Mouse (Mus musculus) neural tube, embryonic 14.5 days (tissue): ENCODE data around the gene Fscn2. TPM values are rescaled to one million over a fixed set of nuclear protein-coding genes. Genes with fewer than 3 reads are reported as not detected.

Experiments
- ATAC-seq: fragments of 200-750 bp; cut with Nextera tagmentation; 2 replicates; pipeline ENCODE4 v1.8.0; 2017; ENCODE audit warnings: low read depth, mild to moderate bottlenecking, moderate TSS enrichment, moderate library complexity
- H3K27ac ChIP-seq: fragments of 300-500 bp; sonication (generic); 2 replicates; pipeline ENCODE4 v1.5.1; 2014; ENCODE audit warnings: low read depth, mild to moderate bottlenecking, control low read depth, low read length, moderate library complexity, mixed read lengths
- H3K27me3 ChIP-seq: fragments of 300-500 bp; sonication (generic); 2 replicates; pipeline ENCODE4 v1.6.1; 2014; ENCODE audit warnings: low read length; ENCODE audit not compliant: control insufficient read depth, insufficient read depth
- H3K36me3 ChIP-seq: fragments of 300-500 bp; sonication (generic); 2 replicates; pipeline ENCODE4 v1.6.1; 2014; ENCODE audit warnings: low read length, mixed read lengths; ENCODE audit not compliant: control insufficient read depth, insufficient read depth
- H3K4me1 ChIP-seq: fragments of 300-500 bp; sonication (generic); 2 replicates; pipeline ENCODE4 v1.6.1; 2014; ENCODE audit warnings: low read length; ENCODE audit not compliant: control insufficient read depth, insufficient read depth
- H3K4me2 ChIP-seq: fragments of 300-500 bp; sonication (generic); 2 replicates; pipeline ENCODE4 v1.6.1; 2014; ENCODE audit warnings: mild to moderate bottlenecking, low read depth, low read length, control low read depth
- H3K4me3 ChIP-seq: fragments of 300-500 bp; sonication (generic); 2 replicates; pipeline ENCODE4 v1.5.1; 2014; ENCODE audit warnings: low read depth, low read length, control low read depth, mixed read lengths
- H3K9ac ChIP-seq: fragments of 300-500 bp; sonication (generic); replicated peaks from 2 replicates; pipeline ENCODE4 v1.6.1; 2014; ENCODE audit warnings: low read depth, mild to moderate bottlenecking, control low read depth, low read length, mixed read lengths
- H3K9me3 ChIP-seq: fragments of 300-500 bp; sonication (generic); 2 replicates; pipeline ENCODE4 v1.6.1; 2016; ENCODE audit warnings: low read length; ENCODE audit not compliant: control insufficient read depth
- WGBS: fragments of 180-500 bp; shearing (Covaris S2); extraction: QIAGEN DNeasy Blood & Tissue Kit; methylation state at CpG from one replicate; pipeline ENCODE4 v1.1.7; 2014; 5-methylcytosine and 5-hydroxymethylcytosine counted together
- polyA plus RNA-seq: library from polyadenylated mRNA; unstranded; fragments of >200 nt; fragmentation: Nextera tagmentation; extraction: Ambion mirVana; gene quantifications from 2 replicates; pipeline ENCODE4 v1.2.1, GENCODE M21; 2014

Gene Fscn2
- 0.63 and 1.7 TPM in 2 replicates for polyA plus RNA-seq

DNA sequence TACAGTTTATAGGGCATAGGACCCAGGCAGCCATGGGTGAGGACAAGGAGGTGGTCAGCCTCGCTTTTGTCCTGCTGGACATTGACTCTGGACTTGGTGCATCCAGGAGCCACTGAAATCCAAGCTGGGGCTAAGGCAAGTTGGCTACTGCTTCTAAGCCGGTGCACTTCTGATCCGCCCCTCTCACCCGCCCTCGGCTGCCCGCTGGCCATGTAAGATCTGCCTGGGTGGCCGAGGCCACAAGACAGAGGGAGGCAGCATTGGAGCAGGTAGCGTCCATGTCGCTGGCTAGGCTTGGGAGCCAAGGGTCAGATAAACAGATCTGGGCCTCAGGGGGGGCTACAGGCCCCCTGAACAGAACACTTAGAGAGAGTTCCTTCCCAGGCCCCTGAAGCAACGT, at the start of gene Fscn2:
Gene Fscn2 (plus strand): TSS at position 240 of the 400 bp plus-strand sequence.
- WGBS, result 78% methylated on average over 10 of the region's 10 CpGs
- no peak within 1 kb of the TSS for H3K9ac ChIP-seq
- no peak for ATAC-seq

DNA sequence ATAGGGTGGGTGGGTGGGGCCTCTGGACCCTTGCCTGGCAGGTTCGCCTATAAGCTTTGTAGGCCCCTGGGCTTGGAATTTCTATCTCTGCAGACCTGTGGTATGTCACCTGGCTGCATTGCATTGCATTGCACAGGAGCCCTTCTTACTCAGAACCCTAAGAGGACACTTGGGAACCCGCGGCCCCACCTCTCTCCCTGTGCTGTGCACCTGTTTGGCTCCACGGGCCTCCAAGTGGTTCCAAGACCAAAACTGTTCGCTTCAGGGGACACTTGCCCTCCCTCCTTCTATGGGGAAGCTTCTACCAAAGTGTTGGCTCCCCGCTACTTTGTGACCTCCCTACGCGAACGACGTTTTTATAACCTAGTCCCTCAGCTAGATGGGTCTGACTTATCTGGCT, 49.8 kb upstream of the Fscn2 start:
- Histone ChIP-seq H3K9me3 (no peaks in the 10 kb centered on the region), H3K27me3 (no peaks in the 10 kb centered on the region), H3K27ac (peak overlapping the region; percentile 90), H3K4me1 (peaks cover 29% of the 10 kb centered on the region), H3K36me3 (no peaks in the 10 kb centered on the region), H3K4me2 (peak overlapping the region; percentile 75), H3K4me3 (peak overlapping the region; percentile 32), H3K9ac (peak overlapping the region; percentile 68)
- WGBS, result 37% methylated on average over 10 of the region's 10 CpGs
- no peak for ATAC-seq

More for the DNA sequence above, at the start of gene Fscn2:
- Histone ChIP-seq H3K27me3 (no peaks in the 10 kb centered on the region), H3K9me3 (no peaks in the 10 kb centered on the region), H3K4me3 (no peak within 1 kb of the TSS), H3K4me2 (no peak within 1 kb of the TSS), H3K4me1 (peaks cover 22% of the 10 kb centered on the region), H3K27ac (no peak within 1 kb of the TSS), H3K36me3 (no peaks in the 10 kb centered on the region)

DNA sequence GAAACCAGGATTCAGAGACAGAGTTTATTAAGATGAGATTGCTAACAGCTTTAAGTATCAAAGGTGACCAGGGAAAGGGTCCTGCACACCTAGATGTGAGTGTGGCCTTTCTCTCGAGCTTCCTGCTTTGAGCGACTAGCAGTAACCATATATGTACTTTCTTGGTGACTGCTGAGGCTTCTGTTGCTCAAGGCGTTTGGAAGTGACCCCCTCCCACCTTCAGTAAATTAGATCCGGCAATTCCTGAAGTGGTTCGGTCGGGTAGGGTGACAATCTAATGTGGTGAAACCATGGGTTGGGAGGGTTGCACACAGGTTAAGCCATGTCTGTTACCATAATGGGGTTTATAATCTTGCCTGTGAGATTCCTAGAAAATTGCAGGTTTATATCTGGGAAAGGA, 49.3 kb upstream of the Fscn2 start:
- 73% methylated on average over 6 of the region's 6 CpGs for WGBS
- H3K27ac ChIP-seq, result no peak overlapping the region

DNA sequence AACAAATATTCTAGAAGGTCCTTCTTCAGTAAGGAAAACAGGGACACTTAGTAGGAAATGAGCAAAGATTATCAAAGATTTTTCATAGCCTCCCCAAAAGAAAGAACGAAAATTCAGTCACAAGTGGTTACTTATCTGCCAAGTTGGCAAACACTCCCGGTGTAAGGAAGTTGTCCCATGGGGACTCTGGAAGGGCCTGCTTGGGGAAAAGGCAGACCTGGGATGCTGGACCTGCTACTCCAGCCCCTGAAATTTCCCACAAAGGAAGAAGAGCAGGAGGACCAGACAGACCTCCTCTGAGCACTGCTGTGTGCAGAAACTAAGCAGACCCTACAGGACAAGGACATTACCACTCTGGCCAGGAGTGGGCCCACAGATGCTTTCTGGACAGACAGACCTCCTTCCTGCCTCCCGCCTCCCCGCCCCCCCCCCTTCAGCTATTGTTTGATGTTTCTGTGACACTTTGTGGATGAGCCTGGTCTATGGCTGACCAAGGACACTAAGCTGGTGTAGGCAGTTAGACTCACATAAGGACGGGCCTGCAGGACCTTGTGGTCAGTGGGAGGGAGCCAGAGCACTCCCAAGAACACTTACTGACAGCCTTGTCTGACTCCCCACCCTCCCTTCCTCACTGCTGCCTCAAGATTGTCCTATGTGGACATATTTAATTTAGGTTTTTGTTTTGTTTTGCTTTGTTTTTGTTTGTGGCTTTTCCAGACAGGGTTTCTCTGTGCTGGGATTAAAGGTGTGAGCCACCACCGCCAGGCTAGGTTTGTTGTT, 47.2 kb upstream of the Fscn2 start:
- ATAC-seq, result no peak
- Histone ChIP-seq H3K4me2 (no peak overlapping the region), H3K27me3 (no peaks in the 10 kb centered on the region), H3K9ac (no peak overlapping the region), H3K4me1 (peaks cover 31% of the 10 kb centered on the region), H3K27ac (0 out of 2 replicates have a peak overlapping the region, but pooled peaks have one; percentile 16), H3K4me3 (no peak overlapping the region), H3K36me3 (no peaks in the 10 kb centered on the region), H3K9me3 (no peaks in the 10 kb centered on the region)
- 53% methylated on average over 6 of the region's 6 CpGs for WGBS

More for the DNA sequence above, 49.3 kb upstream of the Fscn2 start:
- Histone ChIP-seq H3K4me2 (no peak overlapping the region), H3K9me3 (no peaks in the 10 kb centered on the region), H3K36me3 (no peaks in the 10 kb centered on the region), H3K27me3 (no peaks in the 10 kb centered on the region), H3K4me1 (peaks cover 30% of the 10 kb centered on the region), H3K9ac (0 out of 2 replicates have a peak overlapping the region, but pooled peaks have one; percentile 68), H3K4me3 (no peak overlapping the region)
- ATAC-seq, result no peak

DNA sequence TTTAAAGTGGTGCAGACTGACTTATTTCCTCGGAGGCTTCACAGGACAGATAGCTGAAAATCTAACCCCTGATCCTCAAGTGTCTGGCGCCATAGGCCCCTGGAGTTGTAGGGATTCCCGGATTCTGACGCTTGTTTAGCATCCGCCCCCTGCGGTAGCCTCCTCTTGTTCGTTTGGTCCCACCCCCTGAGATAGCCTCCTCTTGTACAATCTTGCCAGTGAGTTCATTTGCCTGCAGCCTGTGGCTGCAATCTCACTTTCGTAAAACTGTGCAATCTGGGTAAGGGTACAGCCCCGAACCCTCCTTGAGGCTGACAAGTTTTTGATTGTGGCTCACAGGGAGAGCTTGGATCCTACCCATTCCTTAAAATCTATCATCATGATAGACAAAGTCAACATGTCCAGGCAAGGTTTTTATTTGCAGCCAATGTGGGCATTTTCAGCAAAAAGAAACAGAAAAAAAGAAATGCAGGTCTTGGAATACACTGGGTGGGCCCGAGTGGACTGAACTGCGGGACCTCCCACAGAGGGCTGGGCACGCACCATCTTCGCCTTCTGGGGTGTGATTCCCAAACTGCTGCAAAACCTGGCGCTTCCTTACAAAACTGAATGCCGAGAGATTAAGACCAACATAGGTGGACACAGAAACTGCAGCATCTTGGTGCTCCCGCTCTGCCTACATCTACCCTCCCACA, 46.5 kb upstream of the Fscn2 start:
- no peaks in the 10 kb centered on the region for H3K36me3 ChIP-seq
- H3K4me2 ChIP-seq, result peak overlapping the region; percentile 89
- peak overlapping the region; percentile 46 for H3K9ac ChIP-seq
- H3K4me1 ChIP-seq, result peaks cover 31% of the 10 kb centered on the region
- peak overlapping the region; percentile 37 for H3K4me3 ChIP-seq
- H3K27me3 ChIP-seq, result no peaks in the 10 kb centered on the region
- WGBS, result 40% methylated on average over 16 of the region's 16 CpGs
- peak overlapping the region; percentile 91 for H3K27ac ChIP-seq
- no peak for ATAC-seq
- no peaks in the 10 kb centered on the region for H3K9me3 ChIP-seq

DNA sequence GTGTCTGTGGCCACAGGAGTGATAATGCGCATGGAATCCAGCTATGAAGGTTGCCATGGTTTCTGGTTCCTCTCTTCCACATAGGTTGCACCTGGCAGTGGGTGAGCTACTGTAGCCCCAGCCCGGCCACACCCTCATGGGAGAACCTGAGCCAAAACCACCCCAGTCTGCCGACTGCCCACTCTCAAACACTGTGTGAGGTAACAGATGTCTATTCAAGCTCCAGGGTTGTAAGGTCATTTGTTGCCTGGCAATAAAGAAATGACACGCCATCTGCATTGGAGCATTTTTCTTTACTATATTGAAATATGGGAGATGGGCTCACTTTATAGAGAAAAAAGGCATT, 45.9 kb upstream of the Fscn2 start:
- H3K27ac ChIP-seq, result peak overlapping the region; percentile 91
- peak; percentile 26; the same call in 1 of the 2 replicates for ATAC-seq
- H3K4me2 ChIP-seq, result peak overlapping the region; percentile 89
- WGBS, result 18% methylated on average over 4 of the region's 4 CpGs
- no peaks in the 10 kb centered on the region for H3K36me3 ChIP-seq
- no peaks in the 10 kb centered on the region for H3K9me3 ChIP-seq
- no peaks in the 10 kb centered on the region for H3K27me3 ChIP-seq
- peak overlapping the region; percentile 46 for H3K9ac ChIP-seq
- peaks cover 31% of the 10 kb centered on the region for H3K4me1 ChIP-seq
- H3K4me3 ChIP-seq, result peak overlapping the region; percentile 37

DNA sequence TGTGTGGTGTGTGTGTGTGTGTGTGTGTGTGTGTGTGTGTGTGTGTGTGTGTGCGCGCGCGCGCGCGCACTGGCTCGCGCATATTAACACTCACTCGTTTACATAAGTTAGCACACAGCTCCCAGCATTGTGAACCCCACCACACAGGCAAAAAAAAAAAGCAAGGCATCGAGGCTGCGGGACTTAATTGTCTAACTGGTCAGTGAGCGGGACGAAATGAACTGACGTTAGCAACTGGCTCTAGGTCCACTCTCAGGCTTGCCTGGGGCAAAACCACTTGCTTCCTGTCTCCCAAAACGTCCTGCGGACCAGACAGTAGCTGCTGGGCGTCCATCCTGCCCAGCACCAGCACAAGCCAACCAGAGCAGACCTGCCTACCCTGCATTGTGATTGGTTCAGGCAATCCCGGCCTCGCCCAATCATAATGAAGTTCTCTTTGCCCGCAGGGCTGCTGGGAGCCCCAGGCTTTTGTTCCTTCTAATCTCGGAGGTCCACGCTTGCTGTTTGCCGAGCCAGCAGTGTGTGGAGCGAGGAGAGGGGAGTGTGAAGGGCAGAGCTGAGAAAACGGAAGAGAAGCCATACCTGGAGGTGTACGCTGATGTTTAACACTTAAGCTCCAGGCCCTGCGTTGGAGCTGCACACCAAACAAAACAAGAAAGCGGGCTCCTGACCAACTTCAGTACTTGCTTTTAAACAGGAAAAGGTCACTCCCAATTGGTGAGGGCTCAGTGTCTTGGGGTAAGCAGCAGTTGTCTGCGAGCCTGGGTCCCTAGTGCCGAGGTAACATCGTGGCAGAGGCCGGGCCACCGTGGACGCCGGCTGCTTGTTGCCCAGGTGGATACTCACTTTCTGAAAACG, 45.3 kb upstream of the Fscn2 start:
- Histone ChIP-seq H3K27me3 (no peaks in the 10 kb centered on the region), H3K4me3 (peak overlapping the region; percentile 37), H3K4me2 (peak overlapping the region; percentile 89), H3K9me3 (no peaks in the 10 kb centered on the region), H3K36me3 (no peaks in the 10 kb centered on the region), H3K4me1 (peaks cover 28% of the 10 kb centered on the region), H3K9ac (peak overlapping the region; percentile 63), H3K27ac (peak overlapping the region; percentile 91)
- WGBS, result 2% methylated on average over 37 of the region's 37 CpGs
- ATAC-seq, result peak; percentile 97

DNA sequence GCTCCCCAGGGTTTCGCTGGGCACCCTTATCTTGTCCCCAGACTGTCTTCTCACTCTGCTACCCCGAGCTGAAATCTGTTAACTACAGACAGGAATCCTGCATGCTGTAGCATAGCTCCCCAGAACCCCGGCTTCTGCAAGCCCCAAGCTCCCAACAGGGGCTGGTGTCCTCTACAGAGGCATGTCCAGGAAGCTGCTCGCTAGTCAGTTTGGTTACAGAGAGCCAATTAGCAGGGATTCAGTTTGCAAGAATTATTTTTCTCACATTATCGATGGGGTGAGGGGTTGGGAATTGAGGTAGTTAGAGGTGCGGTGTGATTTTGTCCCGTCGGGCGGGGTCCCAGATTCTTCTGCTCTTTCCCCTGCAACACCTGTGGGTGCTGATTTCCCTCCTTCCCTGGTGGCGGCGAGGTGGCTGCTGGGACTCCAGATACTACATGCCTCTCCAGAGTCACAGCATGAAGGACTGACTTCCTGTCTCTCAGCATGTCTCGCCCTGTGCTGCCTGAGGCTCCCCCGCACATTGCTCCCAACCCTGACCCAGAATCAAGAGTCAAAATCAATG, 44.6 kb upstream of the Fscn2 start:
- peak overlapping the region; percentile 63 for H3K9ac ChIP-seq
- ATAC-seq, result 0 out of 2 replicates have a peak, but pooled peaks have one; percentile 7
- H3K4me2 ChIP-seq, result peak overlapping the region; percentile 89
- peak overlapping the region; percentile 91 for H3K27ac ChIP-seq
- H3K36me3 ChIP-seq, result no peaks in the 10 kb centered on the region
- H3K27me3 ChIP-seq, result no peaks in the 10 kb centered on the region
- 18% methylated on average over 13 of the region's 13 CpGs for WGBS
- H3K4me3 ChIP-seq, result peak overlapping the region; percentile 37
- no peaks in the 10 kb centered on the region for H3K9me3 ChIP-seq
- peaks cover 23% of the 10 kb centered on the region for H3K4me1 ChIP-seq
